Mouse (Mus musculus) testis, postnatal 10 days (tissue): ENCODE measurements around the gene Pygm.

Source experiments
- DNase-seq: peaks from one replicate; pipeline ENCODE4 v3.0.0; 2021; ENCODE audit warnings: low spot score

Gene Pygm

GRCm38 (mm10) chr19:6409176-6409575, 25.0 kb downstream of the Pygm start:
- no peak for DNase-seq

GRCm38 (mm10) chr19:6409936-6410335, 25.7 kb downstream of the Pygm start:
- DNase-seq: no peak

GRCm38 (mm10) chr19:6412798-6413197, 28.6 kb downstream of the Pygm start:
- no peak for DNase-seq

GRCm38 (mm10) chr19:6415454-6415853, 31.3 kb downstream of the Pygm start:
- no peak for DNase-seq

- no peak for DNase-seq
These were observed 32.0 kb downstream of the Pygm start for GRCm38 (mm10) chr19:6416124-6416770.

- DNase-seq: no peak
These were observed 32.9 kb downstream of the Pygm start for GRCm38 (mm10) chr19:6416894-6417761.

GRCm38 (mm10) chr19:6418233-6418879, 34.2 kb downstream of the Pygm start, which contains the start of gene Nrxn2:
Gene Nrxn2 (plus strand): TSS chr19:6418731.
- peak; percentile 94 for DNase-seq

- DNase-seq: no peak
These were observed 34.9 kb downstream of the Pygm start for GRCm38 (mm10) chr19:6418984-6419692.

GRCm38 (mm10) chr19:6419805-6420310, 35.7 kb downstream of the Pygm start:
- no peak for DNase-seq

- DNase-seq: no peak
These were observed 36.4 kb downstream of the Pygm start for GRCm38 (mm10) chr19:6420481-6421210.

- no peak for DNase-seq
These were observed 37.0 kb downstream of the Pygm start for GRCm38 (mm10) chr19:6421211-6421590.

GRCm38 (mm10) chr19:6422014-6422413, 37.8 kb downstream of the Pygm start:
- DNase-seq: no peak

GRCm38 (mm10) chr19:6423241-6423640, 39.0 kb downstream of the Pygm start:
- no peak for DNase-seq

- no peak for DNase-seq
These were observed 40.1 kb downstream of the Pygm start for GRCm38 (mm10) chr19:6424137-6424881.

GRCm38 (mm10) chr19:6425595-6425994, 41.4 kb downstream of the Pygm start:
- DNase-seq: no peak

- peak; percentile 80 for DNase-seq
These were observed 42.7 kb downstream of the Pygm start for GRCm38 (mm10) chr19:6426703-6427500.

GRCm38 (mm10) chr19:6427653-6428434, 43.6 kb downstream of the Pygm start:
- DNase-seq: peak; percentile 66

- DNase-seq: peak; percentile 65
These were observed 44.5 kb downstream of the Pygm start for GRCm38 (mm10) chr19:6428501-6429200.
